Mouse (Mus musculus): ENCODE measurements around the gene Tomm22. TPM values are rescaled to one million over a fixed set of nuclear protein-coding genes. Genes with fewer than 3 reads are reported as not detected.

The Tomm22 gene
- 131 and 145 TPM in 2 replicates for polyA plus RNA-seq (2011; ENCODE audit: insufficient read depth, insufficient read length, low read depth, missing spikeins)

- Histone ChIP-seq H3K9me3 (replicated peaks; ENCODE audit: control insufficient read depth, insufficient read depth, low read length, poor library complexity, severe bottlenecking) (no peaks in the 10 kb centered on the region), H3K36me3 (ENCODE audit: control insufficient read depth, insufficient read depth, low read length, poor library complexity, severe bottlenecking) (peaks cover 37% of the 10 kb centered on the region), H3K9ac (ENCODE audit: low read depth, poor library complexity, severe bottlenecking) (peak within 1 kb of the TSS; percentile 92), H3K4me3 (ENCODE audit: low read depth, low read length) (peak within 1 kb of the TSS; percentile 91), H3K4me1 (ENCODE audit: control insufficient read depth, insufficient read depth, low read length) (no peaks in the 10 kb centered on the region), H3K27me3 (ENCODE audit: control insufficient read depth, insufficient read depth, low read length, poor library complexity, severe bottlenecking) (no peaks in the 10 kb centered on the region), H3K27ac (ENCODE audit: insufficient read depth, low read length) (peak within 1 kb of the TSS; percentile 78)
- TF ChIP-seq POLR2A (IDR thresholded peaks at IDR 0.05; ENCODE audit: insufficient read depth, low read length) (no peak), EP300 (IDR thresholded peaks at IDR 0.05; ENCODE audit: insufficient read depth, low read depth, low read length) (peak; percentile 56; the same call in 1 of the 2 replicates), CTCF (IDR thresholded peaks at IDR 0.05; ENCODE audit: low read depth, low read length) (peak; percentile 45)
Observed at GRCm38 (mm10) chr15:79670249-79670971, at the start of gene Tomm22. Gene Tomm22 (plus strand): TSS chr15:79670861.

GRCm38 (mm10) chr15:79630471-79630870 lies 40.2 kb upstream of the Tomm22 start:
- Histone ChIP-seq H3K27ac (ENCODE audit: insufficient read depth, low read length) (0 out of 2 replicates have a peak overlapping the region, but pooled peaks have one; percentile 14), H3K9me3 (replicated peaks; ENCODE audit: control insufficient read depth, insufficient read depth, low read length, poor library complexity, severe bottlenecking) (no peaks in the 10 kb centered on the region), H3K27me3 (ENCODE audit: control insufficient read depth, insufficient read depth, low read length, poor library complexity, severe bottlenecking) (no peaks in the 10 kb centered on the region), H3K36me3 (ENCODE audit: control insufficient read depth, insufficient read depth, low read length, poor library complexity, severe bottlenecking) (no peaks in the 10 kb centered on the region), H3K4me1 (ENCODE audit: control insufficient read depth, insufficient read depth, low read length) (peaks cover 7% of the 10 kb centered on the region), H3K4me3 (ENCODE audit: low read depth, low read length) (no peak overlapping the region), H3K9ac (ENCODE audit: low read depth, poor library complexity, severe bottlenecking) (no peak overlapping the region)
- TF ChIP-seq POLR2A (IDR thresholded peaks at IDR 0.05; ENCODE audit: insufficient read depth, low read length), result no peak
- peak; percentile 76 for TF ChIP-seq EP300 (IDR thresholded peaks at IDR 0.05; ENCODE audit: insufficient read depth, low read depth, low read length)
- no peak for TF ChIP-seq CTCF (IDR thresholded peaks at IDR 0.05; ENCODE audit: low read depth, low read length)

GRCm38 (mm10) chr15:79641135-79641817 lies 29.4 kb upstream of the Tomm22 start:
- Histone ChIP-seq H3K9ac (ENCODE audit: low read depth, poor library complexity, severe bottlenecking) (no peak overlapping the region), H3K4me1 (ENCODE audit: control insufficient read depth, insufficient read depth, low read length) (no peaks in the 10 kb centered on the region), H3K36me3 (ENCODE audit: control insufficient read depth, insufficient read depth, low read length, poor library complexity, severe bottlenecking) (no peaks in the 10 kb centered on the region), H3K4me3 (ENCODE audit: low read depth, low read length) (no peak overlapping the region), H3K9me3 (replicated peaks; ENCODE audit: control insufficient read depth, insufficient read depth, low read length, poor library complexity, severe bottlenecking) (no peaks in the 10 kb centered on the region), H3K27me3 (ENCODE audit: control insufficient read depth, insufficient read depth, low read length, poor library complexity, severe bottlenecking) (no peaks in the 10 kb centered on the region), H3K27ac (ENCODE audit: insufficient read depth, low read length) (no peak overlapping the region)
- TF ChIP-seq POLR2A (IDR thresholded peaks at IDR 0.05; ENCODE audit: insufficient read depth, low read length), result no peak
- no peak for TF ChIP-seq EP300 (IDR thresholded peaks at IDR 0.05; ENCODE audit: insufficient read depth, low read depth, low read length)
- no peak for TF ChIP-seq CTCF (IDR thresholded peaks at IDR 0.05; ENCODE audit: low read depth, low read length)

- Histone ChIP-seq H3K9me3 (replicated peaks; ENCODE audit: control insufficient read depth, insufficient read depth, low read length, poor library complexity, severe bottlenecking) (no peaks in the 10 kb centered on the region), H3K4me3 (ENCODE audit: low read depth, low read length) (no peak overlapping the region), H3K27me3 (ENCODE audit: control insufficient read depth, insufficient read depth, low read length, poor library complexity, severe bottlenecking) (no peaks in the 10 kb centered on the region), H3K4me1 (ENCODE audit: control insufficient read depth, insufficient read depth, low read length) (no peaks in the 10 kb centered on the region), H3K27ac (ENCODE audit: insufficient read depth, low read length) (no peak overlapping the region), H3K9ac (ENCODE audit: low read depth, poor library complexity, severe bottlenecking) (no peak overlapping the region), H3K36me3 (ENCODE audit: control insufficient read depth, insufficient read depth, low read length, poor library complexity, severe bottlenecking) (no peaks in the 10 kb centered on the region)
- no peak for TF ChIP-seq CTCF (IDR thresholded peaks at IDR 0.05; ENCODE audit: low read depth, low read length)
Observed at GRCm38 (mm10) chr15:79645483-79645882, 25.2 kb upstream of the Tomm22 start.

GRCm38 (mm10) chr15:79648130-79648529 lies 22.5 kb upstream of the Tomm22 start:
- no peak overlapping the region for H3K27ac ChIP-seq (ENCODE audit: insufficient read depth, low read length)
- no peaks in the 10 kb centered on the region for H3K36me3 ChIP-seq (ENCODE audit: control insufficient read depth, insufficient read depth, low read length, poor library complexity, severe bottlenecking)
- H3K4me3 ChIP-seq (ENCODE audit: low read depth, low read length), result no peak overlapping the region
- no peaks in the 10 kb centered on the region for H3K27me3 ChIP-seq (ENCODE audit: control insufficient read depth, insufficient read depth, low read length, poor library complexity, severe bottlenecking)
- H3K9me3 ChIP-seq (replicated peaks; ENCODE audit: control insufficient read depth, insufficient read depth, low read length, poor library complexity, severe bottlenecking), result no peaks in the 10 kb centered on the region
- no peak overlapping the region for H3K9ac ChIP-seq (ENCODE audit: low read depth, poor library complexity, severe bottlenecking)
- no peaks in the 10 kb centered on the region for H3K4me1 ChIP-seq (ENCODE audit: control insufficient read depth, insufficient read depth, low read length)
- TF ChIP-seq CTCF (IDR thresholded peaks at IDR 0.05; ENCODE audit: low read depth, low read length), result no peak
- no peak for TF ChIP-seq POLR2A (IDR thresholded peaks at IDR 0.05; ENCODE audit: insufficient read depth, low read length)
- TF ChIP-seq EP300 (IDR thresholded peaks at IDR 0.05; ENCODE audit: insufficient read depth, low read depth, low read length), result no peak

GRCm38 (mm10) chr15:79650569-79650968 lies 20.1 kb upstream of the Tomm22 start:
- TF ChIP-seq CTCF (IDR thresholded peaks at IDR 0.05; ENCODE audit: low read depth, low read length) (peak; percentile 67), EP300 (IDR thresholded peaks at IDR 0.05; ENCODE audit: insufficient read depth, low read depth, low read length) (no peak), POLR2A (IDR thresholded peaks at IDR 0.05; ENCODE audit: insufficient read depth, low read length) (no peak)
- Histone ChIP-seq H3K27me3 (ENCODE audit: control insufficient read depth, insufficient read depth, low read length, poor library complexity, severe bottlenecking) (no peaks in the 10 kb centered on the region), H3K9me3 (replicated peaks; ENCODE audit: control insufficient read depth, insufficient read depth, low read length, poor library complexity, severe bottlenecking) (no peaks in the 10 kb centered on the region), H3K9ac (ENCODE audit: low read depth, poor library complexity, severe bottlenecking) (no peak overlapping the region), H3K4me1 (ENCODE audit: control insufficient read depth, insufficient read depth, low read length) (no peaks in the 10 kb centered on the region), H3K4me3 (ENCODE audit: low read depth, low read length) (no peak overlapping the region), H3K27ac (ENCODE audit: insufficient read depth, low read length) (no peak overlapping the region), H3K36me3 (ENCODE audit: control insufficient read depth, insufficient read depth, low read length, poor library complexity, severe bottlenecking) (no peaks in the 10 kb centered on the region)

Measured in ES-Bruce4 (cell line).